Mouse (Mus musculus) small intestine, adult 2 months (tissue): Measurements from ENCODE around the gene Rpap3.
"Not testable (repeated sequence)": the region's sequence is repeated elsewhere in the genome, so short reads cannot be mapped to it uniquely, and the experiment has no call there.

ENCODE experiments used
- CTCF ChIP-seq: fragments of 200-500 bp; IDR thresholded peaks from 2 replicates; pipeline ENCODE4 v1.5.1; 2012; ENCODE audit warnings: low read depth, mild to moderate bottlenecking, control low read depth, inconsistent platforms, low read length, moderate library complexity, mixed read lengths; ENCODE audit not compliant: insufficient replicate concordance, insufficient read length; ENCODE audit errors: extremely low read depth
- POLR2A ChIP-seq: fragments of 200-500 bp; IDR thresholded peaks from 2 replicates; pipeline ENCODE4 v1.6.1; 2012; ENCODE audit warnings: low read depth, mild to moderate bottlenecking, control low read depth, inconsistent platforms, low read length, moderate library complexity

DNA sequence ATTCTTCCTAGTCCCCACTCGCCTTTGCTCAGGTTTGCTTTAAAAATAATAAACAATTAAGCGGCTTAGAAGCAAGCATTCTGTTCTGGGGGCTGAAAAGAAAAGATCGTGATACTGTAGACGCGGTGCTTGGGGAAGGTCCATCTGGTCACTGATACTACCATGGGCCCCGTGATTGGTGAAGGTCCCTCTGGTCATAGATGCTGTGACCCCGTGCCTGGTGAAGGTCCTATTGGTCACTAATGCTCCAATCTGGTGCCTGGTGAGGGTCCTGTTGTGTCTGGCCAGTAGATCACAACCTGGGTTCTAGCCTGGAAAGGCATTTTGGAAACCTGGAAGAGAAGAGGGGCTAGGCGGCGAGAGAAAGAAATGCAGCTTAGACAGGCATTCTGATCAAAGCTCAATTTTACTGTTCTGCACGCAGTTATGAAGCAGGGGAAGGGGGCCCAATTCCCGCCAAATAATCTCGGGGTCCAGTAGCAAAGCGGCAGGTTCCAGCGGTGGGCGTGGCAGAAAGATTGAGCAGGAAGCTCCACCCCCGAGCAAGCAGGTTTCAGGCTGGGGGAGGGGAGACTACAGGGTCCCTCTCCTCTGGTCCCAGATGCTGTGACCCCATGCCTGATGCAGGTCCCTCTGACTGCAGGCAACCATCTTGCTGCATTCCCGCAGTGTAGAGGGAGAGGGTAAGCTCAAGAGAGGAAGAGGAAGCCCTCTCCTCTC, 37.3 kb downstream of the Rpap3 start:
- TF ChIP-seq POLR2A, CTCF: not testable (repeated sequence)
